Mouse (Mus musculus): ENCODE measurements around the gene Gm20765. TPM values are rescaled to one million over a fixed set of nuclear protein-coding genes. Genes with fewer than 3 reads are reported as not detected.

Gene Gm20765
- total and polyA plus RNA-seq, 3 experiments, result not detected

Other genes with a start within 250 kb of the Gm20765 start
- not detected in 2 replicates for gene Gm21293, start 42.5 kb upstream of the Gm20765 start, total RNA-seq (2012; rRNA removed)
- gene Gm21293, start 42.5 kb upstream of the Gm20765 start, polyA plus RNA-seq (2012; ENCODE audit: insufficient read depth in 1 of 2, insufficient read length in 2 of 2, low read depth in 1 of 2, low replicate concordance in 2 of 2, missing spikeins in 1 of 2), result not detected
- gene Gm6763, start 34.0 kb upstream of the Gm20765 start, total RNA-seq (2012; rRNA removed), result not detected in 2 replicates
- not detected for gene Gm6763, start 34.0 kb upstream of the Gm20765 start, polyA plus RNA-seq (2012; ENCODE audit: insufficient read depth in 1 of 2, insufficient read length in 2 of 2, low read depth in 1 of 2, low replicate concordance in 2 of 2, missing spikeins in 1 of 2)
- not detected in 2 replicates for gene Gm8764, start 25.5 kb upstream of the Gm20765 start, total RNA-seq (2012; rRNA removed)
- not detected for gene Gm8764, start 25.5 kb upstream of the Gm20765 start, polyA plus RNA-seq (2012; ENCODE audit: insufficient read depth in 1 of 2, insufficient read length in 2 of 2, low read depth in 1 of 2, low replicate concordance in 2 of 2, missing spikeins in 1 of 2)
- gene Gm21304, start 17.0 kb upstream of the Gm20765 start, total RNA-seq (2012; rRNA removed), result not detected in 2 replicates
- not detected for gene Gm21304, start 17.0 kb upstream of the Gm20765 start, polyA plus RNA-seq (2012; ENCODE audit: insufficient read depth in 1 of 2, insufficient read length in 2 of 2, low read depth in 1 of 2, low replicate concordance in 2 of 2, missing spikeins in 1 of 2)
- not detected in 2 replicates for gene Gm21312, start 8.5 kb upstream of the Gm20765 start, total RNA-seq (2012; rRNA removed)
- gene Gm21312, start 8.5 kb upstream of the Gm20765 start, polyA plus RNA-seq (2012; ENCODE audit: insufficient read depth in 1 of 2, insufficient read length in 2 of 2, low read depth in 1 of 2, low replicate concordance in 2 of 2, missing spikeins in 1 of 2), result not detected
- not detected in 2 replicates for gene Gm4340, start 8.5 kb downstream of the Gm20765 start, total RNA-seq (2012; rRNA removed)
- not detected for gene Gm4340, start 8.5 kb downstream of the Gm20765 start, polyA plus RNA-seq (2012; ENCODE audit: insufficient read depth in 1 of 2, insufficient read length in 2 of 2, low read depth in 1 of 2, low replicate concordance in 2 of 2, missing spikeins in 1 of 2)